Mouse (Mus musculus) midbrain, embryonic 15.5 days (tissue): ENCODE results near the gene Sema6d. TPM values are rescaled to one million over a fixed set of nuclear protein-coding genes. Genes with fewer than 3 reads are reported as not detected.

ENCODE experiments used
- ATAC-seq: fragments of 200-750 bp; cut with Nextera tagmentation; replicated peaks from 2 replicates; pipeline ENCODE4 v1.8.0; 2017; ENCODE audit warnings: moderate TSS enrichment
- H3K27ac ChIP-seq: fragments of 300-500 bp; sonication (generic); 2 replicates; pipeline ENCODE4 v1.5.1; 2015; ENCODE audit warnings: mild to moderate bottlenecking, inconsistent platforms
- H3K27me3 ChIP-seq: fragments of 300-500 bp; sonication (generic); replicated peaks from 2 replicates; pipeline ENCODE4 v1.6.1; 2015; ENCODE audit warnings: inconsistent platforms
- H3K36me3 ChIP-seq: fragments of 300-500 bp; sonication (generic); replicated peaks from 2 replicates; pipeline ENCODE4 v1.6.1; 2015; ENCODE audit warnings: inconsistent platforms
- H3K4me1 ChIP-seq: fragments of 300-500 bp; sonication (generic); 2 replicates; pipeline ENCODE4 v1.6.1; 2015; ENCODE audit warnings: inconsistent platforms
- H3K4me2 ChIP-seq: fragments of 300-500 bp; sonication (generic); 2 replicates; pipeline ENCODE4 v1.6.1; 2015; ENCODE audit warnings: inconsistent platforms, mild to moderate bottlenecking, moderate library complexity
- H3K4me3 ChIP-seq: fragments of 300-500 bp; sonication (generic); 2 replicates; pipeline ENCODE4 v1.5.1; 2015; ENCODE audit warnings: mild to moderate bottlenecking, inconsistent platforms
- H3K9ac ChIP-seq: fragments of 300-500 bp; sonication (generic); 2 replicates; pipeline ENCODE4 v1.6.1; 2015; ENCODE audit warnings: mild to moderate bottlenecking, inconsistent platforms
- H3K9me3 ChIP-seq: fragments of 300-500 bp; sonication (generic); 2 replicates; pipeline ENCODE4 v1.6.1; 2016; ENCODE audit warnings: inconsistent platforms
- WGBS: fragments of 180-500 bp; shearing (Covaris S2); methylation state at CpG from one replicate; pipeline ENCODE4 v1.1.7; 2015; ENCODE audit warnings: mixed read lengths; 5-methylcytosine and 5-hydroxymethylcytosine counted together
- polyA plus RNA-seq: library from polyadenylated mRNA; unstranded; fragments of >200 nt; fragmentation: Nextera tagmentation; extraction: Ambion mirVana; gene quantifications from 2 replicates; pipeline ENCODE4 v1.2.1, GENCODE M21; 2015

Sema6d gene
- 31.0 and 34.7 TPM in 2 replicates for polyA plus RNA-seq

DNA sequence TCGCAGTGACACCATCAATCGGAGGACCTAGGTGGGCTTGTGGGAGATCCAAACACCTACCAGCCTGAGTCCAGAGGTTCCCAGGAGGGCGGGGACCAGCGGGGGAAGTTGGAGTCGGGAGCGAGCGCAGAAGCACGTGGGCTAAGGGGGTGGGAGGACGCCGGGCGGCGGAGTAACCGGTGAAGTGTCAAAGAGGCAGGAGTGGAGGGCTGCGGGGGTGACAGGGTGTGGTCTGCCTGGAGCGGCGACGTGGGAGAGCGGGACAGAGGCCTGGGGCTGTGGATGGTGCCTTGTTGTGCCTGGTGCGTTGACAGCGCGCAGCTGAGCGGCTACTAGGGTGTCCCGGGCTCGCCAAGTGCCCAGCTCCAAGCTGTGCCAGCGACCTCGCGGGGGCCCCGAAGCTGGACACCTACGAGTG lies at the start of gene Sema6d:
TSS of gene Sema6d (plus strand) at position 157 of the 418 bp plus-strand sequence.
- Histone ChIP-seq H3K36me3 (no peaks in the 10 kb centered on the region), H3K27me3 (no peaks in the 10 kb centered on the region; the same call in 1 of the 2 replicates), H3K9ac (peak within 1 kb of the TSS; percentile 61), H3K27ac (peak within 1 kb of the TSS; percentile 71), H3K4me3 (peak within 1 kb of the TSS; percentile 57), H3K4me1 (peaks cover 6% of the 10 kb centered on the region; the same call in 1 of the 2 replicates), H3K4me2 (peak within 1 kb of the TSS; percentile 95), H3K9me3 (no peaks in the 10 kb centered on the region)
- ATAC-seq: peak; percentile 79
- WGBS: 1% methylated on average over 29 of the region's 29 CpGs

DNA sequence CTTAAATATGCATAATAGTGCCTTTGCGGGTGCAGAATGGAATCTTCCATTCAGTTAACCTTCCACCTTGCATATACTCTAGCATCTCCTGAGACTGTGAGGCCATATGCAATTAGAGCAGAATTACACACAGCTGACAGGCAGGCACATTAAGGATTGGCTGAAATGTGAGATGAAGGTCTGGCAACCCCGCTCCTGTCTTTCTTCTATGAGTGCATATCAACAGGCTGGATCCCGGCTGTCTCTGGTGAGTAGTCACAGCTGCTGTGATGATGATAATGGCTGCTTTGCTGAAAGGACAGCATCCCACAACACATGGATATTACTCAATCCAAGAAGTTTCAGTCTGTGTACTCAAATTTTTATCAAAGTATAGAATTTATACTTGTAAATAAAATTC lies 29.9 kb upstream of the Sema6d start:
- Histone ChIP-seq H3K9ac (no peak overlapping the region), H3K27me3 (no peaks in the 10 kb centered on the region), H3K36me3 (no peaks in the 10 kb centered on the region), H3K9me3 (no peaks in the 10 kb centered on the region), H3K4me2 (no peak overlapping the region), H3K27ac (no peak overlapping the region), H3K4me1 (no peaks in the 10 kb centered on the region), H3K4me3 (no peak overlapping the region)
- WGBS: 84% methylated on average over 3 of the region's 3 CpGs
- ATAC-seq: no peak

DNA sequence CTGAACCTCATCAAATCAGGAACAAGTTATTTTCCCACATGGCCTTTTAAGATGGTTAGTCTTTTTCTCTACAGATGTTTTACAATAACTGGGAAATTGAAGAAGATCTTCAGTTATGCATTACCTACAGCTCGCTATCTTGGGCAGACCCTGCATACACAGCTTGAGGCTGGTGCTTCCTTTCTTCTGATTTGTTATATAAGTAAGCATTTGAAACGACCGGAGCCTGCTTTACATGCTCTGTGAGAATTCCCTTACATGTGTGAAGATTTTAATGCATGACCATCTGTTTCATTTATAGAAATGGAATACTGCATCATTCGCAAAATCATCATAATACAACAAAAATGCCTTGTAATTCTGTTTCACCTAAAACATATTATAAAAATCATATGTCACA lies 21.4 kb upstream of the Sema6d start:
- no peak for ATAC-seq
- no peak overlapping the region for H3K27ac ChIP-seq
- H3K27me3 ChIP-seq: no peaks in the 10 kb centered on the region
- no peak overlapping the region for H3K4me2 ChIP-seq
- H3K4me1 ChIP-seq: no peaks in the 10 kb centered on the region
- H3K4me3 ChIP-seq: no peak overlapping the region
- WGBS: 90% methylated on average over 4 of the region's 4 CpGs
- H3K9ac ChIP-seq: no peak overlapping the region
- H3K36me3 ChIP-seq: no peaks in the 10 kb centered on the region
- H3K9me3 ChIP-seq: no peaks in the 10 kb centered on the region

DNA sequence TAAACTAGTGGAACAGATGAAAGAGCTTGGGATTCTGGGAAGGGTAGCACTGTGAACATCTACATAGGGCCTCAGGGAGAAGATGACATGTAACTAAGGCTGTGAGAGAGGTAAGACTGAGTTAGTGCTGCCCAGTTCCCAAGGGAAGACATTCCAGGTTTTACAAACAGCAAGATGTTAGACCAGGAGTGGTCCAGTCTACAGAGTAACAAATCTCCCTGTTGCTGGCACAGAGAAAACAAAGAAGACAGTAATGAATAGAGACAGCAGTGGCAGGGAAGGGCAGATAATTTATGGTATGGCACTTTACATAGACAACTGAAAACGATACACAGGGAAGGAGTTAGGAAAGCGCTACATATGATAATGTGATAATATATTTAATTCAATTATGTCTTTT lies 19.1 kb upstream of the Sema6d start:
- no peaks in the 10 kb centered on the region for H3K9me3 ChIP-seq
- no peak overlapping the region for H3K9ac ChIP-seq
- no peak overlapping the region for H3K27ac ChIP-seq
- no peaks in the 10 kb centered on the region for H3K4me1 ChIP-seq
- WGBS: 78% methylated on average over 2 of the region's 2 CpGs
- H3K27me3 ChIP-seq: no peaks in the 10 kb centered on the region
- H3K36me3 ChIP-seq: no peaks in the 10 kb centered on the region
- H3K4me2 ChIP-seq: no peak overlapping the region
- ATAC-seq: no peak
- H3K4me3 ChIP-seq: no peak overlapping the region

DNA sequence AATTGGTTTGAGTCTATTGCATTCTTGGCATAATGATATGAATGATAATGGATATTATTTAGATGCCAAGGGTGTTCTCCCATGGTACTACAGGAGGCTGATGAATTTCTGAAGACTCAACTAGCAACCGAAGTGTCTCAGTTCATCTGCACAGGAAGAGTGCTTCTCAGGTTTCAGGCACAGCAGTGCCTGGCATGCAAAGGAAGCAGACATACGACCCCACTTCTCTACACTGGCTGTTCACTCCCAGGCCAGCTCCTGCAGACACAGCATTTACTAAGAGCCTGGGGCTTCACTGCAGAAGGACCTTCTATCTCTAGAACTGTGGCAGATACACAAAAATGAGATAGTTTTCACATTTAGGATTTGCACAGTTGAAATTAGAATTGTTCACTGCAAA lies 18.4 kb upstream of the Sema6d start:
- WGBS: 19% methylated on average over 2 of the region's 2 CpGs
- Histone ChIP-seq H3K9ac (no peak overlapping the region), H3K27me3 (no peaks in the 10 kb centered on the region), H3K9me3 (no peaks in the 10 kb centered on the region), H3K36me3 (no peaks in the 10 kb centered on the region), H3K4me2 (no peak overlapping the region), H3K27ac (no peak overlapping the region), H3K4me1 (no peaks in the 10 kb centered on the region), H3K4me3 (no peak overlapping the region)
- ATAC-seq: no peak

DNA sequence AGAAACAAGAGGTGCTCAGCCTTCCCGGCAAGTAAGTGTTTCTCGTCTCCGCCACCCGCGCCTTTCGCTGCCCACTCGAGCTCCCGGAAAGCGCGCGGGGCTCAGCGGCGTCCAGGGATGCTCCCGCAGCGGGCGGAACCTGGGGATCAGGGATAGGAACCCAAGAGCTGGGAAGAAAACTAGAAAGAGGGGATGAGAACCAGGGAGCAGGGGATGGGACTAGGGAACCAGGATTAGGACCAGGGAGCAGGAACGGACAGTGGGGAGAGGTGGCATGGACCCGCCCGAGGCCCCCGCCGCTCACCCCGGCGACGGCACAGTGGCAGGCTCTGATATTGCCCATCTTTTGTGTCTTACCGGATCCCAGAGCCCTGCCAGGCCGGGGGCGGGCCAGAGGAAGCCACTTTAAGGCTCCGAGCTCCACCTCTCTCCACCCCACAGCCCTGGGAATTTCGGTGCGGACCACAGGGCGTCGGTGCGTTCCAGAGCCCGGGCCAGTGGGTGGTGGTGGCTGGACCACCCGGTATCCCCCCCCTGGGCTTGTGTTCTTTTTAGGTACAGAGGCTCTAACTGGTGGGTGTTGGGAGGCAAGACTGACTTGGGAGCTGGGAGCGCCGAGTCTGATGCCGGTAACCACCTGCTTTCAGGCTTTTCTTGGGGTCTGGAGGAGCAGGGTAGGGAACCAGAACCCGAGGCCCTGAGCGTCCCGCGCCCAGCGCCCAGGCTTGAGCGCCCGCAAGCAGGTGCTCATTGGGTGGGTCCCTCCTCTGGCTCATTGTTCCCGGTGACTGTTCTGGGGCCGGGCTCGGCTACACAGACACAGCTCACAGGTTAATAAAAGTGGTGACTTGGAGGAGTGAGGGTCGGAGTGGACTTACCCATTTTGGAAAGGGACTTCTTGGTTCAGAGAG lies 717 bp downstream of the Sema6d start:
- Histone ChIP-seq H3K36me3 (no peaks in the 10 kb centered on the region), H3K27me3 (no peaks in the 10 kb centered on the region; the same call in 1 of the 2 replicates), H3K4me1 (peaks cover 6% of the 10 kb centered on the region; the same call in 1 of the 2 replicates), H3K9me3 (no peaks in the 10 kb centered on the region), H3K4me2 (peak overlapping the region; percentile 95), H3K9ac (peak overlapping the region; percentile 61), H3K4me3 (peak overlapping the region; percentile 57), H3K27ac (peak overlapping the region; percentile 71)
- under 1% methylated on average over 49 of the region's 49 CpGs for WGBS
- ATAC-seq: peak; percentile 87

DNA sequence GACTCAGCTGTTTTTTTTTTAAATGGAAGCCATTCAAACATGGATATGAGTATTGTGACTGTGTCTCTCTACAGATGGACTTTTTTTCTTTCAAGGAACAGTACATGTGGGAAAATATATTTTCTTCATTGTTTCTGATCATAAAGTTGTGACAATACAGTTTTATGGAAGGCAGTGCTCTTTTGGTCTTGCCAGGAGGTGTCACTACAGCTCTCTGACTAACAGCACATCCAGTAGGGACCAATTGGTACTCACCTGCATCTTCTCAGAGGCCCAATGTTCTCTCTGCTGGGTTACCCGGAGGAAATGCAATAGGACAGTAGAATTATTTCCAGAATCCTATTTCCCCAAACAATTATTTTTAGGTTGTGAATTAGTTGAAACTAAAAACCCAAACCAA lies 9.9 kb downstream of the Sema6d start:
- H3K4me2 ChIP-seq: no peak overlapping the region
- no peak for ATAC-seq
- no peak overlapping the region for H3K9ac ChIP-seq
- no peaks in the 10 kb centered on the region for H3K9me3 ChIP-seq
- H3K27ac ChIP-seq: no peak overlapping the region
- WGBS: 52% methylated on average over 1 of the region's 1 CpGs
- peaks cover 13% of the 10 kb centered on the region for H3K4me1 ChIP-seq
- H3K36me3 ChIP-seq: no peaks in the 10 kb centered on the region
- H3K27me3 ChIP-seq: no peaks in the 10 kb centered on the region
- no peak overlapping the region for H3K4me3 ChIP-seq

DNA sequence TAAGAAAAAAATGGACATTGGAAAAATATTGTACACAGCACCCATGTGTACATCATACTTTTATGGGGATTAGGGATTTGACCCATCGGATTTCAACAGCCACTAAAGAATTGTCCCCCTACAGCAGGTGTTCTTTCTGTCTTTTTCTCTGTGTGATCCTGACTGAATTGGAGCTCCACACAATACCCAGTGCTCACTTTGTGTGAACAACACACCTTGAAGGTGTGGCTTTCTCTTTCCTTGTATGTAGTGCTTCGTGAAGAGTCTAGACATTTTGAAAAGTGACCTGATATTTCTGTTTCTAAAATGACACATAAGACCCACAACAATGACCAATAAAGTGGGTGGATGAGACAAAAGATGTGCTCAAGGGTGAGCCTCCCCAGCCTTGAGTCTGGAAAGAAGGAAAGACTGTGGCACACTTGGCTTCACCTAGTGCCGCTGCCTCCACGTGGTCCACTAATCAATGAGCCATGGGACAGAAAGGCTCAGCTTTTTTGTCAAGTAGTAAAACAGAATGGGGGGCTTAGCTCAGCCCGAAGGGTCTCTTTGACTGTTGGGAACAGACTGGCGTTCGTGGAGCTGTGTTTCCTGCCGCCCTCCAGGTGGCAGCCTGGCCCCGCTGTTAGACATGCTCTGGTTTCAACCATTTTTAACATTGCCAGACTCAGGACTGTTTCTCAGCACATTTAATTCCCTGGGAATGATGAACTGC lies 10.9 kb downstream of the Sema6d start:
- ATAC-seq: peak; percentile 93
- Histone ChIP-seq H3K9ac (no peak overlapping the region), H3K9me3 (no peaks in the 10 kb centered on the region), H3K4me1 (peaks cover 13% of the 10 kb centered on the region), H3K4me2 (0 out of 2 replicates have a peak overlapping the region, but pooled peaks have one; percentile 19), H3K27me3 (no peaks in the 10 kb centered on the region), H3K36me3 (no peaks in the 10 kb centered on the region), H3K4me3 (no peak overlapping the region), H3K27ac (no peak overlapping the region)
- 18% methylated on average over 9 of the region's 9 CpGs for WGBS

DNA sequence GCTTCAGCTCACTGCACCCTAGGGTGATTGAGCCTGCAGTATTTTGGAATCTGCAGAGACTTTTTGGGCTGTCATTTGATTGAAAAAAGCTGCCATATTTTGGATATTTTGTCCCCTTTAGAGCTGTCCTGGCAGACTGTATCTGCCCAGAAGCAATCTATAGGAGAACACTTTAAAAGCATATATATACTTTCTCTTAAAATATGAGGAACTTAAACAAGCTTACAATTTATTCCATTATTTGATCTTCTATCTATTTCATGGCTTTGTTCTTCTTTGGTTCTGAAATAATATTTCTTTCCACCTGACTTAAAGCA lies 11.4 kb downstream of the Sema6d start:
- Histone ChIP-seq H3K4me1 (peaks cover 13% of the 10 kb centered on the region), H3K4me2 (no peak overlapping the region), H3K9me3 (no peaks in the 10 kb centered on the region), H3K27ac (no peak overlapping the region), H3K4me3 (no peak overlapping the region), H3K9ac (no peak overlapping the region), H3K27me3 (no peaks in the 10 kb centered on the region), H3K36me3 (no peaks in the 10 kb centered on the region)
- ATAC-seq: no peak

DNA sequence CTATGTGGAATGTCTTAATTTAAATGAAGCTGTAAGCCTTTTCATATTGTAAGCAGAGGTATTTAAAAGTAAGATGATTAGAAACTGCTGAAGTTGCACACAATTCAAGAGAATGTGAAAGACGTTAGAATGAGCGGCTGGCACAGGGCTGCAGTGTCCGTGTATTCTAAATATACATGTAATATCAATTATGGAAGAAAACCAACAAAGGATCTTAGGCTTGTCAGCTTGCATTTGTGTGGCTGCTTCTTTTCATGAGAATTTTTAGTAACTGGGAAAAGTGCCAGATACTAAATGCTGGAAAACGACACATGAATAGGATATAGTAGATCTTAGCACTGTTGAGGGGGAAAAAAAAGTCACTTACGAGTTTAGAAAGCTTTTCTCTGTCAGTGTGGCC lies 11.8 kb downstream of the Sema6d start:
- ATAC-seq: 0 out of 2 replicates have a peak, but pooled peaks have one; percentile 55
- no peaks in the 10 kb centered on the region for H3K9me3 ChIP-seq
- H3K27ac ChIP-seq: 0 out of 2 replicates have a peak overlapping the region, but pooled peaks have one; percentile 38
- no peak overlapping the region for H3K4me2 ChIP-seq
- H3K4me3 ChIP-seq: no peak overlapping the region
- peaks cover 13% of the 10 kb centered on the region for H3K4me1 ChIP-seq
- no peaks in the 10 kb centered on the region for H3K27me3 ChIP-seq
- WGBS: 41% methylated on average over 5 of the region's 5 CpGs
- no peaks in the 10 kb centered on the region for H3K36me3 ChIP-seq
- H3K9ac ChIP-seq: no peak overlapping the region

DNA sequence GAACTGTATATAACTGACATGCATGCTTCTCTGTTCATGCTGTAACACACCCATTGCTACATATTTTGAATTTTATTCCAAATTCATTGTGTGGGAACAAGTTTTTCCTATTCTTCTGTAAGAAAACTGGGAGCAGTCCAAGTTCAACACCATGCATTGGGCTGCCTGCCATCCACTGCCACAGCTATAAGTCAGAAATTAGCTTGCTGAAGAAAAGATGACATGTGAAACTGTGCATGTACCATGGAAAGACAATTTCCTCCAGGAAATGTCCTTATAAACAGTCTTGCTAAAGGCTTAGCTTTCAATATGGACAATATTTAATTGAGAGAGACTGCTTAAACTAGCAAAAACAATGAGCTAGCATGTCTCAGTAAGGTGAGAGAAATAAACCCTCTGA lies 13.5 kb downstream of the Sema6d start:
- Histone ChIP-seq H3K36me3 (no peaks in the 10 kb centered on the region), H3K4me3 (no peak overlapping the region), H3K27ac (no peak overlapping the region), H3K27me3 (no peaks in the 10 kb centered on the region), H3K4me2 (no peak overlapping the region), H3K4me1 (peaks cover 13% of the 10 kb centered on the region), H3K9ac (no peak overlapping the region), H3K9me3 (no peaks in the 10 kb centered on the region)
- no peak for ATAC-seq

DNA sequence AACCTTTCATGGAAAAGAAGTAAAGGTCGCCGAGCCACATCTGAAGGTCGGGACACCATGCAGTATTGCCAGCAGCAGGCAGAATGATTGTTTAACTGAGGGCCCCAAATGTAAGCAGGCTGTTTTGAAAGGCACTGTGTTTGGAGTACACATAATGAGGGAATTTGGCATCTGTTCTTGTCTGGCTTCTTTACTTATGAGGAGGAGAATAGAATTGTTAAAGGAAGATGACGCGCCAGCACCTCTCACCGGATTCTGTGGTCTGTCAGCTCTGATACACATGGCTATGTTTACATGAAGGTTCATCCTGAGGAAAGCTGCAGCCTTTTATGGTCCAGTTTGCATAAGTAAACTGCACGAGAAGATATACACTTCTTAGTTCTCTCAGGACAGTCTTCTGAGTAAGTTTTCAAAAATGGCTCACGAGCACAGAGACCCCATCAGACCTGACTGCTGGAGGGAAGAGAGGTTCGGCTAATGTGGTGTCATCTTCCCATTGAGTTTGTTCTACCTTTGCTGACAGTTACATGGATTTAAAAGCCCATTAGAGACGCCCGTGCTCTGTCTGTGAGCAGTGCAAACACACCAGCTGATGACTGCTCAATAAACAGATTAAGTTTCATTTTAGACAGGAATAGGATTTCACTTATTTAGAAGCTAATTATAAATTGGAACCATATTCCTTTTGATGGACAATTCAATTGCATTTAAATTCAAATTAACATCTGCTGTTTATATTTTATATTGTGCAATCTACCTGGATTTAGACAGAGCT lies 28.9 kb downstream of the Sema6d start:
- ATAC-seq: no peak
- no peak overlapping the region for H3K27ac ChIP-seq
- no peak overlapping the region for H3K9ac ChIP-seq
- H3K4me3 ChIP-seq: no peak overlapping the region
- H3K4me1 ChIP-seq: peaks cover 4% of the 10 kb centered on the region; the same call in 1 of the 2 replicates
- no peaks in the 10 kb centered on the region for H3K9me3 ChIP-seq
- WGBS: 51% methylated on average over 11 of the region's 11 CpGs
- H3K27me3 ChIP-seq: no peaks in the 10 kb centered on the region
- H3K4me2 ChIP-seq: no peak overlapping the region
- H3K36me3 ChIP-seq: no peaks in the 10 kb centered on the region
